Mouse (Mus musculus) heart, embryonic 14.5 days (tissue): Measurements from ENCODE around the gene Ppp1cb. TPM values are rescaled to one million over a fixed set of nuclear protein-coding genes. Genes with fewer than 3 reads are reported as not detected.
"Not testable (repeated sequence)": the region's sequence is repeated elsewhere in the genome, so short reads cannot be mapped to it uniquely, and the experiment has no call there.

Experiments
- ATAC-seq: fragments of 200-750 bp; cut with Nextera tagmentation; 2 replicates; pipeline ENCODE4 v1.8.0; 2017; ENCODE audit warnings: low read depth, moderate TSS enrichment; ENCODE audit not compliant: insufficient number of reproducible peaks, insufficient read depth, low FRiP score
- H3K27ac ChIP-seq, 2 experiments: fragments of 200-500 bp in 1 of 2; fragments of 300-500 bp in 1 of 2; sonication (generic) in 1 of 2; replicated peaks in 1 of 2; 2 replicates each; pipeline ENCODE4 v1.5.1; 2012 to 2014; ENCODE audit warnings: low read depth in 2 of 2, low read length in 2 of 2, control low read depth in 1 of 2, mild to moderate bottlenecking in 1 of 2, mixed read lengths in 1 of 2; ENCODE audit not compliant: control insufficient read depth in 1 of 2, insufficient read depth in 1 of 2
- H3K27me3 ChIP-seq: fragments of 300-500 bp; sonication (generic); 2 replicates; pipeline ENCODE4 v1.6.1; 2014; ENCODE audit warnings: mild to moderate bottlenecking, low read length, control low read depth; ENCODE audit not compliant: control insufficient read depth, insufficient read depth
- H3K36me3 ChIP-seq: fragments of 300-500 bp; sonication (generic); 2 replicates; pipeline ENCODE4 v1.6.1; 2014; ENCODE audit warnings: mild to moderate bottlenecking, control low read depth, low read length, mixed read lengths; ENCODE audit not compliant: control insufficient read depth, insufficient read depth
- H3K4me1 ChIP-seq, 2 experiments: fragments of 200-500 bp in 1 of 2; fragments of 300-500 bp in 1 of 2; sonication (generic) in 1 of 2; 2 replicates each; pipeline ENCODE4 v1.6.1; 2012 to 2014; ENCODE audit warnings: low read length in 2 of 2, control low read depth in 1 of 2, mixed read lengths in 1 of 2; ENCODE audit not compliant: control insufficient read depth in 2 of 2, insufficient read depth in 2 of 2
- H3K4me2 ChIP-seq: fragments of 300-500 bp; sonication (generic); 2 replicates; pipeline ENCODE4 v1.6.1; 2014; ENCODE audit warnings: mild to moderate bottlenecking, low read length
- H3K4me3 ChIP-seq, 2 experiments: fragments of 200-500 bp in 1 of 2; fragments of 300-500 bp in 1 of 2; sonication (generic) in 1 of 2; 2 replicates each; pipeline ENCODE4 v1.5.1; 2012 to 2014; ENCODE audit warnings: low read length in 2 of 2, mild to moderate bottlenecking in 2 of 2, control low read depth in 1 of 2, low read depth in 1 of 2, moderate library complexity in 1 of 2; ENCODE audit not compliant: control insufficient read depth in 1 of 2, insufficient read depth in 1 of 2
- H3K9ac ChIP-seq: fragments of 300-500 bp; sonication (generic); 2 replicates; pipeline ENCODE4 v1.6.1; 2014; ENCODE audit warnings: mild to moderate bottlenecking, low read length
- H3K9me3 ChIP-seq: fragments of 300-500 bp; sonication (generic); 2 replicates; pipeline ENCODE4 v1.6.1; 2016; ENCODE audit warnings: low read length, control low read depth; ENCODE audit not compliant: control insufficient read depth
- WGBS: fragments of 180-500 bp; shearing (Covaris S2); extraction: QIAGEN DNeasy Blood & Tissue Kit; methylation state at CpG from one replicate; pipeline ENCODE4 v1.1.7; 2014; 5-methylcytosine and 5-hydroxymethylcytosine counted together
- polyA plus RNA-seq: library from polyadenylated mRNA; unstranded; fragments of >200 nt; fragmentation: Nextera tagmentation; extraction: Ambion mirVana; gene quantifications from 2 replicates; pipeline ENCODE4 v1.2.1, GENCODE M21; 2014

Ppp1cb gene
- polyA plus RNA-seq, 1 experiment from 2014 or later = 286 TPM

- not testable (repeated sequence) for H3K4me2 ChIP-seq, H3K9me3 ChIP-seq, ATAC-seq, H3K4me1 ChIP-seq, H3K4me3 ChIP-seq, H3K27me3 ChIP-seq, H3K36me3 ChIP-seq, H3K9ac ChIP-seq, H3K27ac ChIP-seq
- 64% methylated on average over 3 of the region's 3 CpGs for WGBS
These were observed 24.3 kb upstream of the Ppp1cb start for GRCm38 (mm10) chr5:32434346-32434745.

GRCm38 (mm10) chr5:32435612-32436011 is 23.0 kb upstream of the Ppp1cb start:
- no peaks in the 10 kb centered on the region for H3K4me1 ChIP-seq
- 79% methylated on average over 3 of the region's 3 CpGs for WGBS
- H3K36me3 ChIP-seq = no peaks in the 10 kb centered on the region
- no peaks in the 10 kb centered on the region for H3K27me3 ChIP-seq
- H3K9me3 ChIP-seq = no peaks in the 10 kb centered on the region
- no peak for ATAC-seq
- no peak overlapping the region for H3K9ac ChIP-seq
- no peak overlapping the region for H3K27ac ChIP-seq
- no peak overlapping the region for H3K4me2 ChIP-seq
- no peak overlapping the region for H3K4me3 ChIP-seq

GRCm38 (mm10) chr5:32437901-32438563 is 20.6 kb upstream of the Ppp1cb start:
- Histone ChIP-seq H3K4me3 (no peak overlapping the region), H3K27me3 (no peaks in the 10 kb centered on the region), H3K27ac (no peak overlapping the region), H3K36me3 (no peaks in the 10 kb centered on the region), H3K9ac (no peak overlapping the region), H3K9me3 (no peaks in the 10 kb centered on the region), H3K4me2 (no peak overlapping the region), H3K4me1 (no peaks in the 10 kb centered on the region)
- WGBS = 39% methylated on average over 5 of the region's 5 CpGs
- ATAC-seq = no peak

- 64% methylated on average over 2 of the region's 2 CpGs for WGBS
- ATAC-seq = no peak
- H3K4me3 ChIP-seq = no peak overlapping the region
These were observed 20.1 kb upstream of the Ppp1cb start for GRCm38 (mm10) chr5:32438564-32438922.

GRCm38 (mm10) chr5:32441336-32441735 is 17.3 kb upstream of the Ppp1cb start:
- Histone ChIP-seq H3K9me3 (no peaks in the 10 kb centered on the region), H3K9ac (no peak overlapping the region), H3K27me3 (no peaks in the 10 kb centered on the region), H3K4me3 (no peak overlapping the region), H3K4me2 (no peak overlapping the region), H3K27ac (no peak overlapping the region), H3K36me3 (no peaks in the 10 kb centered on the region), H3K4me1 (peaks cover 2 to 3% of the 10 kb centered on the region in 2 experiments; a peak in 2 of 4 replicates)
- no peak for ATAC-seq
- WGBS = 69% methylated on average over 3 of the region's 3 CpGs

More at GRCm38 (mm10) chr5:32438564-32438922, 20.1 kb upstream of the Ppp1cb start:
- Histone ChIP-seq H3K4me1 (no peaks in the 10 kb centered on the region), H3K9me3 (no peaks in the 10 kb centered on the region), H3K27ac (no peak overlapping the region), H3K27me3 (no peaks in the 10 kb centered on the region), H3K9ac (no peak overlapping the region), H3K4me2 (no peak overlapping the region), H3K36me3 (no peaks in the 10 kb centered on the region)

GRCm38 (mm10) chr5:32441992-32442575 is 16.6 kb upstream of the Ppp1cb start:
- ATAC-seq = no peak
- WGBS = 89% methylated on average over 4 of the region's 4 CpGs

GRCm38 (mm10) chr5:32443906-32444305 is 14.7 kb upstream of the Ppp1cb start:
- ATAC-seq = no peak
- Histone ChIP-seq H3K9ac (no peak overlapping the region), H3K4me3 (no peak overlapping the region), H3K4me1 (peaks cover 3 to 11% of the 10 kb centered on the region in 2 experiments; a peak in 2 of 4 replicates), H3K36me3 (no peaks in the 10 kb centered on the region), H3K27ac (no peak overlapping the region), H3K27me3 (no peaks in the 10 kb centered on the region), H3K9me3 (no peaks in the 10 kb centered on the region), H3K4me2 (no peak overlapping the region)
- WGBS = 78% methylated on average over 3 of the region's 3 CpGs

More at GRCm38 (mm10) chr5:32441992-32442575, 16.6 kb upstream of the Ppp1cb start:
- Histone ChIP-seq H3K27ac (no peak overlapping the region), H3K9ac (no peak overlapping the region), H3K4me2 (no peak overlapping the region), H3K27me3 (no peaks in the 10 kb centered on the region), H3K4me3 (no peak overlapping the region), H3K9me3 (no peaks in the 10 kb centered on the region), H3K4me1 (peaks cover 3 to 11% of the 10 kb centered on the region in 2 experiments; a peak in 2 of 4 replicates), H3K36me3 (no peaks in the 10 kb centered on the region)
